Mouse (Mus musculus) lung, embryonic 14.5 days (tissue): ENCODE measurements around the gene Cdc40. TPM values are rescaled to one million over a fixed set of nuclear protein-coding genes. Genes with fewer than 3 reads are reported as not detected.

ENCODE experiments used
- ATAC-seq: fragments of 200-750 bp; cut with Nextera tagmentation; 2 replicates; pipeline ENCODE4 v1.8.0; 2017; ENCODE audit warnings: mild to moderate bottlenecking, moderate TSS enrichment, moderate library complexity; ENCODE audit not compliant: insufficient read depth
- DNase-seq: peaks from one replicate; pipeline ENCODE4 v3.0.0-alpha.2; 2015
- H3K27ac ChIP-seq: fragments of 300-500 bp; sonication (generic); 2 replicates; pipeline ENCODE4 v1.5.1; 2014; ENCODE audit warnings: low read depth, mild to moderate bottlenecking, moderate library complexity
- H3K27me3 ChIP-seq: fragments of 300-500 bp; sonication (generic); 2 replicates; pipeline ENCODE4 v1.6.1; 2014; ENCODE audit warnings: low read length, control low read depth; ENCODE audit not compliant: insufficient read depth
- H3K36me3 ChIP-seq: fragments of 300-500 bp; sonication (generic); 2 replicates; pipeline ENCODE4 v1.6.1; 2014; ENCODE audit warnings: control low read depth; ENCODE audit not compliant: insufficient read depth
- H3K4me1 ChIP-seq: fragments of 300-500 bp; sonication (generic); 2 replicates; pipeline ENCODE4 v1.6.1; 2014; ENCODE audit warnings: antibody characterized with exemption, control low read depth; ENCODE audit not compliant: insufficient read depth
- H3K4me2 ChIP-seq: fragments of 300-500 bp; sonication (generic); 2 replicates; pipeline ENCODE4 v1.6.1; 2014; ENCODE audit warnings: mild to moderate bottlenecking
- H3K4me3 ChIP-seq: fragments of 300-500 bp; sonication (generic); 2 replicates; pipeline ENCODE4 v1.5.1; 2014; ENCODE audit warnings: low read depth, low read length
- H3K9ac ChIP-seq: fragments of 300-500 bp; sonication (generic); 2 replicates; pipeline ENCODE4 v1.6.1; 2014
- H3K9me3 ChIP-seq: fragments of 300-500 bp; sonication (generic); 2 replicates; pipeline ENCODE4 v1.6.1; 2016; ENCODE audit warnings: low read depth, low read length, control low read depth
- CTCF ChIP-seq: IDR thresholded peaks from 2 replicates; pipeline ENCODE4 v1.5.1; 2016; ENCODE audit warnings: antibody characterized with exemption, low read depth
- WGBS: fragments of 180-500 bp; shearing (Covaris S2); extraction: QIAGEN DNeasy Blood & Tissue Kit; methylation state at CpG from one replicate; pipeline ENCODE4 v1.1.7; 2014; 5-methylcytosine and 5-hydroxymethylcytosine counted together
- polyA plus RNA-seq: library from polyadenylated mRNA; unstranded; fragments of >200 nt; fragmentation: Nextera tagmentation; extraction: Ambion mirVana; gene quantifications from 2 replicates; pipeline ENCODE4 v1.2.1, GENCODE M21; 2014

Gene Cdc40
- polyA plus RNA-seq, 1 experiment from 2014 or later: 33.4 TPM

DNA sequence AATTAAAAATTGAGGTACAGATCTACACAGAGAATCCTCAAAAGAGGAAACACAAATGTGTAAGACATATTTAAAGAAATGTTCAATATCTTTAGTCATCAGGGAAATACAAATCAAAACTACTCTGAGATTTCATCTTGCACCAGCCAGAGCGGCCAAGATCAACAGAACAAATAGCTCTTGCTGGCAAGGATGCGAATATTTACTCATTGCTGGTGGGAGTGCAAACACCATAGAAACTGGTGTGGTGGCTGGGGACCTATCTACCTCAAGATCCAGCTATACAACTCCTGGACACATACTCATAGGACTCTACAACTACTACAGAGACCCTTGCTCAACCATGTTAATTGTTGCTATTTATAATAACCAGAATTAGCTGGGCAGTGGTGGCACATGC lies 11.8 kb downstream of the Cdc40 start:
- DNase-seq (no peak), ATAC-seq (no peak)
- Histone ChIP-seq H3K9me3 (no peaks in the 10 kb centered on the region), H3K4me2 (no peak overlapping the region), H3K27me3 (no peaks in the 10 kb centered on the region), H3K4me1 (no peaks in the 10 kb centered on the region), H3K27ac (no peak overlapping the region), H3K9ac (no peak overlapping the region), H3K4me3 (no peak overlapping the region), H3K36me3 (peaks cover 7% of the 10 kb centered on the region)
- TF ChIP-seq CTCF: no peak
- whole genome bisulfite sequencing: 75% methylated on average over 2 of the region's 2 CpGs

- H3K4me2 ChIP-seq: no peak overlapping the region
- H3K9me3 ChIP-seq: no peaks in the 10 kb centered on the region
- H3K9ac ChIP-seq: no peak overlapping the region
- no peak overlapping the region for H3K27ac ChIP-seq
- no peaks in the 10 kb centered on the region for H3K27me3 ChIP-seq
- TF ChIP-seq CTCF: no peak
- WGBS: 63% methylated on average over 2 of the region's 2 CpGs
- ATAC-seq (no peak), DNase-seq (no peak)
- peaks cover 12% of the 10 kb centered on the region for H3K36me3 ChIP-seq
- H3K4me3 ChIP-seq: no peak overlapping the region
- no peaks in the 10 kb centered on the region for H3K4me1 ChIP-seq
Measured at GRCm38 (mm10) chr10:40868081-40868480, 15.0 kb downstream of the Cdc40 start.

DNA sequence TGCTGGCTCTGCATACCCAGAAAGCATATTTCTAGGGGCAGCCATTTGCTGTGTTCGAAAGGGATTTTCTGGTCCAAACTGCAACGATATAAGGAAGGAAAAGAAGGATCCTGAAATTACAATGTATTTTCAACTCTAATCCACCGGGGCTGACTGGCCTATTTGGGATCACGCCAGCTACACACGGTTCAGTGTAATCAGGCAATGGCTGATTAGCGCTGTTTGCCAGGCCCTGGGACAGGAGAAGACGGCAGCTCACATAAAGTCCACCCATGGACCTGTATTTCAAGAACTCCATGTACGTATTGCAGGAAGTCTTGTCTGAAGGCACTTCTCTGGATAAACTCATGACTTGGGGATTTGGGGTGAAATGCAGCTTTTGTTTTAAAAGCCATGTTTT lies 25.5 kb downstream of the Cdc40 start:
- DNase-seq (no peak), ATAC-seq (no peak)
- no peak overlapping the region for H3K9ac ChIP-seq
- no peak overlapping the region for H3K4me2 ChIP-seq
- no peak for TF ChIP-seq CTCF
- H3K36me3 ChIP-seq: no peaks in the 10 kb centered on the region
- no peak overlapping the region for H3K27ac ChIP-seq
- no peak overlapping the region for H3K4me3 ChIP-seq
- no peaks in the 10 kb centered on the region for H3K9me3 ChIP-seq
- no peaks in the 10 kb centered on the region for H3K4me1 ChIP-seq
- 78% methylated on average over 8 of the region's 8 CpGs for WGBS
- H3K27me3 ChIP-seq: no peaks in the 10 kb centered on the region

DNA sequence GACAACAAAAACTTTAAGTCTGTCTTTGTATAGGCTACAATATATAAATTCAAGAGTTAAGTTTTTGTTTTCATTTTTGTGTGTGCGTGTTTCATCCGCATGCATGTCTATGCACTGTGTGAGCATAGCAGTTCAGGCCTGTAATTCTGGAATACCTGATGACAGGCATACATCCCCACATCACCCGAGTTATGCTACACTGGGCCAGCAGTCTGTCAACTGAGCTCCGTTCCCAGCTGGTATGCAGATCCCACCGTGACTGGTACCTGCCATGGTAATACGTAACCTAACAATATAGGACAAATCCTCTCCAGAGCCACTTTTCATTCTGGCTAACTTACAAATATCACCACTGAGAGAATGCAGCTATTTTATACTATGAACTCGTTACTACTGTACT lies 26.4 kb downstream of the Cdc40 start:
- Histone ChIP-seq H3K4me3 (no peak overlapping the region), H3K9me3 (no peaks in the 10 kb centered on the region), H3K4me2 (no peak overlapping the region), H3K4me1 (no peaks in the 10 kb centered on the region), H3K27me3 (no peaks in the 10 kb centered on the region), H3K36me3 (0 out of 2 replicates have a peak, but pooled peaks cover 4% of the 10 kb centered on the region), H3K9ac (no peak overlapping the region), H3K27ac (no peak overlapping the region)
- ATAC-seq (no peak), DNase-seq (no peak)
- 91% methylated on average over 7 of the region's 7 CpGs for WGBS
- no peak for TF ChIP-seq CTCF

GRCm38 (mm10) chr10:40855616-40856015 lies 27.5 kb downstream of the Cdc40 start:
- Histone ChIP-seq H3K9ac (no peak overlapping the region), H3K27me3 (no peaks in the 10 kb centered on the region), H3K36me3 (0 out of 2 replicates have a peak, but pooled peaks cover 4% of the 10 kb centered on the region), H3K4me3 (no peak overlapping the region), H3K27ac (no peak overlapping the region), H3K9me3 (no peaks in the 10 kb centered on the region), H3K4me1 (no peaks in the 10 kb centered on the region), H3K4me2 (no peak overlapping the region)
- no peak for DNase-seq
- ATAC-seq: no peak
- no peak for TF ChIP-seq CTCF
- 60% methylated on average over 2 of the region's 2 CpGs for WGBS

GRCm38 (mm10) chr10:40851138-40851537 lies 32.0 kb downstream of the Cdc40 start:
- Histone ChIP-seq H3K9ac (no peak overlapping the region), H3K27me3 (no peaks in the 10 kb centered on the region), H3K4me3 (no peak overlapping the region), H3K4me2 (no peak overlapping the region), H3K27ac (no peak overlapping the region), H3K36me3 (peaks cover 29% of the 10 kb centered on the region), H3K4me1 (no peaks in the 10 kb centered on the region), H3K9me3 (no peaks in the 10 kb centered on the region)
- TF ChIP-seq CTCF: no peak
- no peak for ATAC-seq
- no peak for DNase-seq

- 88% methylated on average over 2 of the region's 2 CpGs for WGBS
- TF ChIP-seq CTCF: no peak
- Histone ChIP-seq H3K4me1 (no peaks in the 10 kb centered on the region), H3K27ac (no peak overlapping the region), H3K4me2 (no peak overlapping the region), H3K9ac (no peak overlapping the region), H3K4me3 (no peak overlapping the region), H3K36me3 (peaks cover 30% of the 10 kb centered on the region), H3K27me3 (no peaks in the 10 kb centered on the region), H3K9me3 (no peaks in the 10 kb centered on the region)
- ATAC-seq (no peak), DNase-seq (no peak)
Measured at GRCm38 (mm10) chr10:40850644-40851043, 32.5 kb downstream of the Cdc40 start.
